Mouse (Mus musculus) lung, postnatal 36 days (tissue): ENCODE measurements around the gene Abtb1.

Source experiments
- DNase-seq: peaks from one replicate; pipeline ENCODE4 v3.0.0; 2022; ENCODE audit warnings: mixed read lengths

Abtb1 gene

GRCm38 (mm10) chr6:88800735-88801134 is 41.0 kb downstream of the Abtb1 start:
- DNase-seq, result no peak

DNA sequence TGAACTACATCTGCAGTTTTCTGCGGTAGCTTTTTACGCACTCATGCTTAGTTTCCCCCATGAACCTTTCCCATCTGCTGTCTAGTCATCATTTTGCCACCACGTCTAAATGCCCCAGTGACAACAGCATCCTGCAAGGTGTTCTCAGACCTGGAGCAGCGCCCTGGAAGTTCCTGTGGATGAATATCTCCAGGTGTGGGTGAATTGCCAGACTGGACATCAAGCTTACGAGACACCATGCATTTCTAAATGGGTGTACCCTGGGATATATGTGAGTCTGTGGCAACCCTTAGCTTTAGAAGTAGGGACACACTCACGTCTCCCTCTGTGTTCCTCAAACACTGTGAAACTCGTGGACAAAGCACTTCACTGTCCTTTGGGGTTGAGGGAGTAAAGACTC is 41.6 kb downstream of the Abtb1 start:
- no peak for DNase-seq

- DNase-seq, result no peak
Measured at GRCm38 (mm10) chr6:88794561-88794971, 47.2 kb downstream of the Abtb1 start.

- DNase-seq, result no peak
Measured at GRCm38 (mm10) chr6:88793872-88794271, 47.9 kb downstream of the Abtb1 start.

DNA sequence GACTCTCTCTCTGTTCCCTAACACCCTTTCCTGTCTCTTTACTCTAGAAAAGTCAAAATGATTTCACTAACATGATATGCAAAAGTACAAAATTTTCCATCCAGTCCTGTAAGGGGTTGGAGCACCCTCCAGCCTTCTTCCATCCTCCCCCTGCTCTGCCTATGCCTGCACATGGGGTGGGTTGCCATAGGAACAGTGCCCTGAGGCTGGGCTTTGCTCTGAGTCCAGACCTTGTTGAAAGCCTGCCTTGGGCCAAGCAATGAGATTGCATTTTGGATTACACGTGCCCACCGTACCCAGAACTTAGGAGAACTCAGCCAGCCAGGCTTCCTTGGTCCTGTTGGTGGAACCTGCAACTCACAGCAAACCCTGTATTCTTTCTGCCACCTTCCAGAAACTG is 48.5 kb downstream of the Abtb1 start:
- no peak for DNase-seq

GRCm38 (mm10) chr6:88792147-88792691 is 49.6 kb downstream of the Abtb1 start:
- DNase-seq, result peak; percentile 70

DNA sequence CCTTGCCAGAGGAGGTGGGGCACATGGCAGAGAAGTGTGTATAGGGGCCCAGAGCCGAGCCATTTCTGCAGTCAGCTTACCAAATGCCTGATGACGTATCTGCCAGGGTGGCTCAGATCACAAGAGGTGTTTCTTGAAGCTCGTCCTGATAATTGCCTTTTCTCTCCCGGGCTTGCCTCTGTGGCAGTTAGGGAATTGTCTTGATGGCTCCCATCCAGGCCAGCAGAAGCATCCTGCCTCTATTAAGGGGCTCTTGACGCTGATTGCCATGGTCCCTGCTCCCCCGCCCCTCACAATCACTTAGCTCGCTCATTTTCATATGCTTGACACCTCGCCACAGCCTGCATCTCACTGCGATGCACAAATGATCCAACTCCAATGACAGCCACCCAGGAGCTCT is 50.5 kb downstream of the Abtb1 start:
- DNase-seq, result no peak

DNA sequence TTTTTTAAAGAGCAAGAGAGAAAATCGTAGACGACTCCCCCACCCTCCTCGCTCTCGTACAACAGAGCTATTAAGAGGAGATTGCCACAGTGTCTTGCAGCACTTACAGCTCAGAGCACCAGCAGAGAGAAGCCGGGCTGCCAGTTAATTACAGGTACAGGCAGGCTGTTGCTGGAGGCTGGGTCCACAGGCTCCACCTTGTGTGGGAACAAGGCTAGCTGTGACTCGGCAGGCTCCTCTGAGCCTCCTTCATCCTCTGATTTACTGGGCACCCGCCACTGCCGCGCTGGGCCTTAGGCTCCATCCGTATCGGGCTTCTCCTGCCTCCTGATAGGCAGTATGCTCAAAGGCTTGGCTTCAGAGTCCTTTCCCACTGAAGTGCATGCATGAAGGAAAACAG is 53.6 kb downstream of the Abtb1 start:
- DNase-seq, result no peak

DNA sequence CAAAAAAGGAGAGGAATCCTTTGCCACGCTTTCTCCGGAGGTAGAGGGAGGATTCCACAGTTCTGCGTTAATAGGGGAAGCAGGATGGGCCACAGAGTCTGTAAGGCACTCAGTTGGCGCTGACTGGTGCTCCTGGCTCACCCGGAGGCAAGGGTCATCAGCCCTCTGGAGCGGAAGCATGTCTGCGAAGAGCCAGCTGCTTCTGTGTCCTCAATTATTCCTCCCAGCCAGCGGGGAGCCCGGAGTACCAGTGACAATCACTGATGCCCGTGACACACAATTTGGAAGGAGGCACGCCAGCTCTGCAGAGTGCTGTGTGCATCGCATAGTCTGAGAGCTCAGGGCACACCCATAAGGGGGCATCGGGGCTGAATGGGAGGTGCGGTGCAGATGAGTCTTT is 54.3 kb downstream of the Abtb1 start:
- DNase-seq, result no peak

GRCm38 (mm10) chr6:88786732-88787445 is 54.9 kb downstream of the Abtb1 start:
- DNase-seq, result peak; percentile 42
